Mouse (Mus musculus): Measurements from ENCODE around the gene 1700001K19Rik. TPM values are rescaled to one million over a fixed set of nuclear protein-coding genes. Genes with fewer than 3 reads are reported as not detected.
"Not testable (repeated sequence)": the region's sequence is repeated elsewhere in the genome, so short reads cannot be mapped to it uniquely, and the experiment has no call there.

The 1700001K19Rik gene
- polyA plus RNA-seq (2015; fragmentation: Nextera tagmentation; extraction: Ambion mirVana), result not detected in 2 replicates

DNA sequence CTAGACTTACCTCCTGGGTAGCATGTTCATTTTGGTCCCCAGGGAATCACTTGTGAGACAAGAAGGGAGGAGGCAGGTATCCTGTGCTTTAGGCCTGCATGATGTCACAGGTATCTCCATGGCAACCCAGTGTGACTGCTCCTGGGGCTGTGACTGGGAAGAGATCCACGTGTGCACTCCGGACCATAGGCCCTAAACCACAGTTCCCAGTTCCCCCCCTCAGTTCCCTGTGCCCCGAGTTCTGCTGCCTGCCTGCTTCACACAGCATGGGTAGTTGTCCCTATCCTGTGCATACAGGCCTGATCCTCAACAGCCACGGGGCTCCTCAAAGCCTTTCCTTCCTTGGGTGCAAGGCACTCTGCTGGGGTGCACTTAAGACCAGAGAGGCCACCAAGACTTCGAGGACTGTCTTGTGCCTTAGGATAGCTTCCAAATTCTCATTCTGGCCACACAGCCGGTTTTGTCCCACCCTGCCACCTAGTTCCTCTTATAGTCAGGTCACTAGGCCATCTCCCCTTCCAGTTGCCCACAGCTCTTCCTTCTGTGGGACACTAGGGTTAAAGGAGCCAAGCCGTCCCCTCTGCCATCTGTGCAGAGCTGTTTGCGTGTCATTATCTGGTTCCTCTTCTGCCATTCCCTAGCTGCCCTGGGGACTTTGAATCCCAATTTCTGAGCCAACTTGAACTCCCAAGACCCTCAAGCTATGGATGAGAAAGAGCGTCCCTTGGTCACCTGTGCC, at the start of gene 1700001K19Rik:
TSS of gene 1700001K19Rik (minus strand) at position 59 of the 739 bp plus-strand sequence.
- Histone ChIP-seq H3K9me3 (no peaks in the 10 kb centered on the region), H3K27ac (no peak within 1 kb of the TSS), H3K36me3 (peaks cover 19% of the 10 kb centered on the region), H3K4me3 (no peak within 1 kb of the TSS), H3K27me3 (no peaks in the 10 kb centered on the region), H3K4me1 (peaks cover 4% of the 10 kb centered on the region; the same call in 1 of the 2 replicates), H3K9ac (no peak within 1 kb of the TSS), H3K4me2 (replicated peaks) (no peak within 1 kb of the TSS)
- ATAC-seq (ENCODE audit: low FRiP score, low read depth), result no peak
- 71% methylated on average over 9 of the region's 9 CpGs for WGBS

DNA sequence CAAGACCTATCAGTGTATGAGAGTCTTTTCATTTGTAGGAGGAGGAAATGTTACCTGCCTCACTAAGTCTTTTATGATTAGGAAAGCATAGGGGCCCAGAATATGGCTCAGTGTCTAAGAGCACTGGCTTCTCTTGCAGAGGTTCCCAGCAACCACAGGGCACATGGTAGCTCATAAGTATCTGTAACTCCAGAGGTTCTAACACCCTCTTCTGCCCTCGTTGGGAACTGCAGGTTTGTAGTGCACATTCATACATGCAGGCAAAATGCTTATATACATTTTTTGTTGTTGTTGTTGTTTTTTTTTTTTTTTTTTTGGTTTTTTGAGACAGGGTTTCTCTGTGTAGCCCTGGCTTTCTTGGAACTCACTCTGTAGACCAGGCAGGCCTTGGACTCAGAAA, 44.0 kb upstream of the 1700001K19Rik start:
- Histone ChIP-seq H3K36me3 (no peaks in the 10 kb centered on the region), H3K4me3 (no peak overlapping the region), H3K27me3 (0 out of 2 replicates have a peak, but pooled peaks cover 3% of the 10 kb centered on the region), H3K9me3 (no peaks in the 10 kb centered on the region), H3K27ac (no peak overlapping the region), H3K4me1 (no peaks in the 10 kb centered on the region), H3K4me2 (replicated peaks) (no peak overlapping the region), H3K9ac (no peak overlapping the region)
- no peak for ATAC-seq (ENCODE audit: low FRiP score, low read depth)
- 60% methylated on average over 1 of the region's 1 CpGs for WGBS

DNA sequence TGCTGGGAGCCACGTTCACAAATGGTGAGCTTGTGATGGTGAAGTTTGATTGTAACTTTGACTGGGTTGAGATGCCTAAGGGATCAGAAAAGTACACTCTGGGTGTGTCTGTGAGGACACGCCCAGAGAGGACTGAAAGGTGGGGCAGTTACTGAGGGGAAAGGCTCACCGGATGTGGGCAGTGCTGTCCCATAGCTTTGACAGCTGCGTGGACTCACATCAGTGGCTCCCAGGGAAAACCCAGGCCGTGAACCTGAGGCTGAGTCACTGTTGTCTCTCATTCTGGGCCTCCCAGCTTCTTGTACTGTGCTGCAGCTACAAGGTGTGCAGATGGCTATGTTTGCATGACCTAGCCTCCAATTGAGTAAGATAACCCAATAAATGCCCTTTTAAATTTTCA, 43.1 kb upstream of the 1700001K19Rik start:
- Histone ChIP-seq H3K4me3 (no peak overlapping the region), H3K27me3 (peaks cover 5% of the 10 kb centered on the region), H3K9me3 (no peaks in the 10 kb centered on the region), H3K4me2 (replicated peaks) (no peak overlapping the region), H3K36me3 (no peaks in the 10 kb centered on the region), H3K27ac (no peak overlapping the region), H3K9ac (no peak overlapping the region), H3K4me1 (no peaks in the 10 kb centered on the region)
- WGBS, result 84% methylated on average over 5 of the region's 5 CpGs
- no peak for ATAC-seq (ENCODE audit: low FRiP score, low read depth)

DNA sequence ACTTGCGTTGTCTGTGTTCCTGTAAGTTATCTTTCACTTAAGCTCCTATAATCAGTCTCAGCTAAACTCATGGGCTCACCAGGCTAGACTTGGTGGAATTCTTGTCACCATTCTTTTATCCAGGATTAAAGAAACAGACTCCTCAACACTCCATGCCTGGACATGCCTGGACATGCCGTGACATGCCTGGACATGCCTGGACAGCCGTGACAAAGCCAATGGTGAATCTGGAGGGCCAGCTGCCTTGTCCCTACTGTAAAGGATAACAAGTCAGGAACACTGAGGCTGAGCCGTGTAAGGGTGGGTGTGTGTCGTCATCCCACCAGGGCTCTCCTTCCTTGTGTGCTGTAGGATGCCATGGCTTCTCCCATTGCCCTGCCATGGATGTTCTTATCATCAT, 42.6 kb upstream of the 1700001K19Rik start:
- no peaks in the 10 kb centered on the region for H3K9me3 ChIP-seq
- H3K4me1 ChIP-seq, result no peaks in the 10 kb centered on the region
- no peak overlapping the region for H3K4me3 ChIP-seq
- no peak overlapping the region for H3K9ac ChIP-seq
- ATAC-seq (ENCODE audit: low FRiP score, low read depth), result no peak
- peaks cover 9% of the 10 kb centered on the region for H3K27me3 ChIP-seq
- H3K27ac ChIP-seq, result no peak overlapping the region
- no peak overlapping the region for H3K4me2 ChIP-seq (replicated peaks)
- no peaks in the 10 kb centered on the region for H3K36me3 ChIP-seq
- 87% methylated on average over 5 of the region's 5 CpGs for WGBS

DNA sequence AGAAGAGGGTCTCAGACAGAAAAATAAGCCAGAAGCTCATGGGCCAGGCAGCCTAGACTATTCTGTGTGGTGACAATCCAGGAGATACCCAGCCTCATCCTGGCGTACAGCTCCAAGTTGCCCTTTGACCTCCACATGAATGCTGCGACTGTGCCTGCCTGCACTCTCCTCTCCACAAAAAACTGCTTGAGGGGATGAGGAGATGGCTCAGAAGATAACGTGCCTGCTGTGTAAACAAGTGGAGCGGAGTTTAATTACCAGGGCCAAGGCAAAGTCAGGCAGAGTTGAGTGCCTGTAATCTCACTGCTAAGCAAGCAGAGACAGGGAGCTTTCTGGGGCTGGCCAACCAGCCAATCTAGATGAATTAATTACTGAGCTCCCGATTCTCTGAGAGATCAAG, 33.6 kb upstream of the 1700001K19Rik start:
- Histone ChIP-seq H3K27me3 (peaks cover 25% of the 10 kb centered on the region), H3K4me1 (no peaks in the 10 kb centered on the region), H3K4me3 (no peak overlapping the region), H3K9me3 (no peaks in the 10 kb centered on the region; the same call in 1 of the 2 replicates), H3K9ac (no peak overlapping the region), H3K4me2 (replicated peaks) (no peak overlapping the region), H3K27ac (no peak overlapping the region), H3K36me3 (no peaks in the 10 kb centered on the region)
- WGBS, result 21% methylated on average over 5 of the region's 5 CpGs
- ATAC-seq (ENCODE audit: low FRiP score, low read depth), result no peak

DNA sequence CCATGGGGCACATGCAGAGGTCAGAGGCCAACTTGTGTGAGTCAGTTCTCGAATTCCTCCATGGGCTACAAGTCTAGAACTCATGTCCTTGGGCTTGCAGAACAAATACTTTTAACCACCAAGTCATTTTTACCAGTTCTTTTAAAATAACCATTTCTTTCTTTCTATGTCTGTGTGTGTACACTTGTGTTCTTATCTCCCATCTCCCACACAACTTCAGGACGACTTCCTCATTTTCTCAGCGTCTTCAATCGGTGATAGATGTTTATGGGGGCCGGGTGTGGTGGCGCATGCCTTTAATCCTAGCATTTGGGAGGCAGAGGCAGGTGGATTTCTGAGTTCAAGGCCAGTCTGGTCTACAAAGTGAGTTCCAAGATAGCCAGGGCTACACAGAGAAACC, 31.8 kb upstream of the 1700001K19Rik start:
- ATAC-seq (ENCODE audit: low FRiP score, low read depth), result no peak
- WGBS, result 90% methylated on average over 6 of the region's 6 CpGs
- H3K9ac ChIP-seq, result no peak overlapping the region

DNA sequence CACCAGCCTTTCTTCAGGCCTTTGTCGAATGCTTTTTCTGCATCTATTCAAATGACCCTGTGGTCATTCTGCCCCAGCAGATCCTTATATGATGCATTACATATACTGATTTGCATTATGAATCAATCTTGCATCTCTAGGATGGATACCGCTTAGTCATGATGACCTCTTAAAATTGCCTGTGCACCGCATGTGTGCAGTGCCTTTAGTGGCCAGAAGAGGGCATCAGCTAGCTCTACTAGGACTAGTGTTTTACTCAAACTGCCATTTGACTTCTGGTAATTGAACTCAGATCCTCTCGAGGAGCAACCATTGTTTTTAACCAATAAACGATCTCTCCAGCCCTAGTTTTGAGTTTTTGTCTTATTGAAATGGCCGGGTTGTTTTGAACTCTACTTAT, 31.4 kb upstream of the 1700001K19Rik start:
- H3K27ac ChIP-seq, result no peak overlapping the region
- peaks cover 8% of the 10 kb centered on the region for H3K27me3 ChIP-seq
- ATAC-seq (ENCODE audit: low FRiP score, low read depth), result no peak
- H3K9me3 ChIP-seq, result peaks cover 3% of the 10 kb centered on the region; the same call in 1 of the 2 replicates
- 90% methylated on average over 6 of the region's 6 CpGs for WGBS
- no peak overlapping the region for H3K9ac ChIP-seq
- H3K4me2 ChIP-seq (replicated peaks), result no peak overlapping the region
- H3K36me3 ChIP-seq, result no peaks in the 10 kb centered on the region
- H3K4me1 ChIP-seq, result no peaks in the 10 kb centered on the region
- H3K4me3 ChIP-seq, result no peak overlapping the region

More for the DNA sequence above, 31.8 kb upstream of the 1700001K19Rik start:
- Histone ChIP-seq H3K27me3 (peaks cover 13% of the 10 kb centered on the region), H3K27ac (no peak overlapping the region), H3K9me3 (peaks cover 3% of the 10 kb centered on the region; the same call in 1 of the 2 replicates), H3K4me3 (no peak overlapping the region), H3K36me3 (no peaks in the 10 kb centered on the region), H3K4me2 (replicated peaks) (no peak overlapping the region), H3K4me1 (no peaks in the 10 kb centered on the region)

DNA sequence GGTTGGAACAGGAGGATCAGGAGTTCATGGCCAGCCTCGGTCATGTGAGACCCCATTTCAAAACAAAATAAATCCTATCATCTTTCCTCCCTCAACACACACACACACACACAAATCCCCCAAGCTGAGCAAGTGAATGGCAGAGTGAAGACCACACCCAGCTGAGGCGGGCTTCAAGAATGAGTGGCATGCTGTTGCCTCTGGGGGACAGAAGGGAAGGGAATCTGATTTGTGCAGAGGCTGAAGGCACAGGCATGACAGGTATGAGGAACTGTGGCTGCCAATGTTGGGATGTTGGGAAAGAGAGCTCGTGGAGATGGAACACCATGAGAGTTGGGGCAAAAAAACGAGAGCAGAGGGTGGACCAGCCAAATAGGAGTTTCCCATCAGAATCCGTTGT, 28.9 kb upstream of the 1700001K19Rik start:
- H3K9me3 ChIP-seq, result peaks cover 3% of the 10 kb centered on the region; the same call in 1 of the 2 replicates
- no peaks in the 10 kb centered on the region for H3K36me3 ChIP-seq
- no peak overlapping the region for H3K4me3 ChIP-seq
- no peak overlapping the region for H3K4me2 ChIP-seq (replicated peaks)
- no peaks in the 10 kb centered on the region for H3K27me3 ChIP-seq
- no peak for ATAC-seq (ENCODE audit: low FRiP score, low read depth)
- peaks cover 4% of the 10 kb centered on the region for H3K4me1 ChIP-seq
- WGBS, result 71% methylated on average over 5 of the region's 5 CpGs
- H3K27ac ChIP-seq, result no peak overlapping the region
- H3K9ac ChIP-seq, result no peak overlapping the region

DNA sequence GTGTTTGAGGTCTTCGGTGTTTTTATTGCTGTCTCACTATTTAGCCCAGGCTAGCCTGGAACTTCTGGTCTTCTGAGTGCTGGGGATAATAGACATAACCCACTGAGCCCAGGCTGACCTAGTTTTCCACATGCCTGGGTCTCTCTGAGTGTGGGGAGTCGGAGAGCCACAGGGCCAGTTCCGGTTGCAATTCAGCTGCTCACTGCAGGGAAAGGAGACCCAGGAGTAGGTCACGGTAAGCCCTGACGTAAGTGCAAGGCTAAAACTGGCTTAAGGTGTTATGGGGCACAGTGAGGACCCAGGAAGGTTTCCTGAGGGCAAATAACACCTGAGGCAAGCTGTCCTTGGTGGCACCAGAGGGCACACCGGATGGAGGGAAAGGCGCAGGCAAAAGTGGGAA, 25.0 kb upstream of the 1700001K19Rik start:
- Histone ChIP-seq H3K4me1 (peaks cover 15% of the 10 kb centered on the region), H3K9ac (no peak overlapping the region), H3K36me3 (no peaks in the 10 kb centered on the region), H3K4me3 (no peak overlapping the region), H3K9me3 (0 out of 2 replicates have a peak, but pooled peaks cover 3% of the 10 kb centered on the region), H3K27ac (no peak overlapping the region), H3K4me2 (replicated peaks) (no peak overlapping the region; the same call in 1 of the 2 replicates), H3K27me3 (no peaks in the 10 kb centered on the region; the same call in 1 of the 2 replicates)
- 80% methylated on average over 7 of the region's 7 CpGs for WGBS
- ATAC-seq (ENCODE audit: low FRiP score, low read depth), result no peak

DNA sequence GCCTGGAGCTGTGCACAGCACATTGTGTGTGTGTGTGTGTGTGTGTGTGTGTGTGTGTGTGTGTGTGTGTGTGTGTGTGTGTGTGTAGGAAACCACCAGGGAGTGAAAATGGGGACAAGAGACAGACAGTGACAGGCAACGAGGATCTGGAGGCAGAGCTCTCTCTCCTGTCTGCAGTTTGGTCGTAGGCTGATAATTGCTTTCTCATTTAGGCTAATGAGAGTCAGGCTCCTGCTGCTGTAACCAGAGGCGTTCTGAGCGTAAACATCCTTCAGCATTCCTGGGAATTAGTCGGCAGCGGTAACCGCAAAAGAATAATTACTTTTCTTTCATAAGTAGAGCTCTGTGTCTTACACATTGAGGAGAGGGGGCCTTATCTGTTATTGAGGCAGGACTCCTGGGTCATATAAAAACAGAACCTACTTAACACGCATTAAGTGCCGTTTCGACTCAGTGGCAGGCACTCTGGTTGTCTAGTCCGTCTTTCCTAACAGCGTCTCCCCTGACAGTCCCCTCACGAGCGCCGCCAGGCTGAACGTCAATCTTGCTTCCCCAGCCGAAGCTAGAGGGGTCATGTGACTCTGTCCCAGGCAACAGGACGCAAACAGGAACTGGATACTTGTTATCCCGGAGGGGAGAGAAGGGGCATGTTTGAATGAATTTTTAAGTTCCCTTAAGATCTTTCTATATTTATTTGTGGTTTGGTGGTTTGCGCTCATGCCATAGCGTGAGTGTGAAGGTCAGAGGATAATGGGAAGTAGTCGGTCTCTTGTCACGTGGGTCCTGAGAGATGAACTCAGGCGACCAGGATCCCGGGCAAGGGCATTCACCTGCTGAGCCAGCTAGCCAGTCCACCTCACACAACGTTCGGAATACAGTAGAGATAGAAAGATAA, 24.2 kb upstream of the 1700001K19Rik start:
- Histone ChIP-seq H3K27ac (no peak overlapping the region), H3K4me3 (peak overlapping the region; percentile 39), H3K9me3 (0 out of 2 replicates have a peak, but pooled peaks cover 3% of the 10 kb centered on the region), H3K4me1 (peaks cover 15% of the 10 kb centered on the region), H3K4me2 (replicated peaks) (peak overlapping the region; percentile 68), H3K9ac (peak overlapping the region; percentile 48), H3K36me3 (no peaks in the 10 kb centered on the region), H3K27me3 (no peaks in the 10 kb centered on the region; the same call in 1 of the 2 replicates)
- peak; percentile 52; the same call in 1 of the 2 replicates for ATAC-seq (ENCODE audit: low FRiP score, low read depth)
- WGBS, result 1% methylated on average over 27 of the region's 27 CpGs

DNA sequence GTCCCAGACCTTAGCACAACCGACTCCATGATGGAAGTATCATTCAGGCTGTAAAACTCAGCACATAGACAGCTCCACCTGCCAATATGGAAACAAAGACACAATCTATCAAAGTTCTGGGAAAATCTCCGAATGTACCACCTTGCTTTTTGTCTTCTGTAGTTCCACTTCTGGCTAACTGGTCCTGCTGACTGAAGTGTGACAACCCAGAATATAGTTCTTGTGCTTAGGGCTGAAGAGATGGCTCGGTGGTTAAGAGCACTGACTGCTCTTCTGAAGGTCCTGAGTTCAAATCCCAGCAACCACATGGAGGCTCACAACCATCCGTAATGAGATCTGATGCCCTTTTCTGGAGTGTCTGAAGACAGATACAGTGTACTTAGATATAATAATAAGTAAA, 23.0 kb upstream of the 1700001K19Rik start:
- H3K27ac ChIP-seq; H3K4me2 ChIP-seq (replicated peaks); H3K4me3 ChIP-seq; H3K36me3 ChIP-seq; H3K27me3 ChIP-seq; ATAC-seq (ENCODE audit: low FRiP score, low read depth); H3K9ac ChIP-seq; H3K9me3 ChIP-seq: not testable (repeated sequence)
- WGBS, result 88% methylated on average over 4 of the region's 4 CpGs
- peaks cover 15% of the 10 kb centered on the region for H3K4me1 ChIP-seq

DNA sequence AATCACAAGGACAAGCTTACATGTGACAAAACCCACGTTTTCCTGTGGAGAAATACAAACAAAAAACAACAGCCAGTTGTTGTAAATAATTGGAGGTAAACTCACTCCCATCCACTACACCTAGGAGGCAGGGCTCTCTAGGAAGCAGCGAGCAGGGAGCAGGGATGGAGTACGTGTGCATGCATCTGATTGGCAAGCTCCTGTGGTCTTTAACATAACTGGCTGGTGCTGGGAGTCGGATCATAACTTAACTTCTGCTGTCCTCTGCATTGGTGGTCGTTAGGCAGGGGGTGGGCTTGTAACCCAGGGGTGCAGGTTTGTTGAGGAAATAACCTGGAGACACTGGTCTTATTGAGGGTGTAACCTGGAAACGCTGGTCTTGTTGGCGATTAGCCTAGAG, 21.3 kb upstream of the 1700001K19Rik start:
- Histone ChIP-seq H3K36me3 (no peaks in the 10 kb centered on the region), H3K4me2 (replicated peaks) (no peak overlapping the region), H3K27ac (no peak overlapping the region), H3K4me1 (peaks cover 21% of the 10 kb centered on the region), H3K9me3 (no peaks in the 10 kb centered on the region), H3K9ac (no peak overlapping the region), H3K4me3 (no peak overlapping the region), H3K27me3 (no peaks in the 10 kb centered on the region; the same call in 1 of the 2 replicates)
- ATAC-seq (ENCODE audit: low FRiP score, low read depth), result no peak
- 70% methylated on average over 7 of the region's 7 CpGs for WGBS
